In genomic region chr1:150389390-150390129, GRCm38 (mm10) we compare ENCODE assay signal across 19 mouse cellular contexts. TPM values are rescaled to one million over a fixed set of nuclear protein-coding genes. Genes with fewer than 3 reads are reported as not detected.
DNase-seq lines count a peak whose midpoint lies in the region; TF ChIP-seq lines count a peak whose summit lies in the region.
"Had no signal": no experiment of that assay in that cellular context is flagged by ENCODE, and none has a peak within 500 bp of the region (broad histone marks: within the 10 kb centered on the region; RNA-seq: fewer than 3 reads in every experiment).

No protein-coding gene starts in this region.

- H3K79me2 ChIP-seq in CH12.LX (replicated peaks; ENCODE audit: control insufficient read depth, extremely low read depth, insufficient read depth, poor library complexity, severe bottlenecking) = peaks cover 21% of the 10 kb centered on the region

- TF ChIP-seq CTCF in CH12.LX (conservative IDR thresholded peaks at IDR 0.05 in 1 of 2, IDR thresholded peaks at IDR 0.05 in 1 of 2; ENCODE audit: low read depth in 2 of 2, low read length in 2 of 2) = no peak

- H3K4me1 ChIP-seq in CH12.LX (ENCODE audit: control insufficient read depth in 1 of 2, insufficient read depth in 2 of 2) = peaks cover 9 to 46% of the 10 kb centered on the region in 2 experiments

- H3K9me3 ChIP-seq in CH12.LX (replicated peaks; ENCODE audit: low read length) = peaks cover 3% of the 10 kb centered on the region
- H3K9me3 ChIP-seq: embryonic facial prominence, embryonic 10.5 days; embryonic facial prominence, embryonic 12.5 days; forebrain, embryonic 13.5 days; forebrain, embryonic 15.5 days had no signal

- DNase-seq in spleen, postnatal 36 days (ENCODE audit: low spot score in 2 of 2) = peak; percentile 56 to 58
- no peak for DNase-seq in spleen, postnatal 14 days (ENCODE audit: low spot score in 2 of 2)
- DNase-seq in CH12.LX (ENCODE audit: extremely low read depth) = peak; percentile 78
- no peak for DNase-seq in MN1 (ENCODE audit: low spot score)
- no peak for DNase-seq in ovary, postnatal 14 days (ENCODE audit: low spot score)
- DNase-seq: adrenal gland, adult 8-10 months; adrenal gland, postnatal 14 days; adrenal gland, postnatal 36 days; cerebellum, adult 11-12 months; cerebellum, adult 2 months; cerebellum, adult 9-10 months; cerebellum, postnatal 10 days; cerebellum, postnatal 25 days; forebrain, postnatal 0 days had no signal

- in situ Hi-C loops in CH12.LX (cut with MboI; ENCODE audit: low pct_ligation_motif_present, low pct_unique_long_range_greater_than_20kb, low sequenced_read_pairs) = loop anchor here (25.0 kb wide), 1 partner anchor 552 kb away; no protein-coding TSS in a partner anchor

- peak overlapping the region; percentile 96 for H3K27ac ChIP-seq in CH12.LX (ENCODE audit: insufficient read depth, low read depth)
- H3K27ac ChIP-seq: embryonic facial prominence, embryonic 10.5 days; embryonic facial prominence, embryonic 12.5 days; forebrain, embryonic 13.5 days; forebrain, embryonic 15.5 days had no signal

- no peaks in the 10 kb centered on the region for H3K27me3 ChIP-seq in CH12.LX (replicated peaks)
- H3K27me3 ChIP-seq: embryonic facial prominence, embryonic 12.5 days; forebrain, embryonic 13.5 days; forebrain, embryonic 15.5 days; Patski had no signal

- peak overlapping the region; percentile 92 for H3K4me2 ChIP-seq in CH12.LX (ENCODE audit: insufficient read depth, low read depth, poor library complexity, severe bottlenecking)
- H3K4me2 ChIP-seq: embryonic facial prominence, embryonic 12.5 days; forebrain, embryonic 13.5 days; forebrain, embryonic 15.5 days had no signal

- no peak overlapping the region for H3K4me3 ChIP-seq in CH12.LX (replicated peaks in 1 of 3; ENCODE audit: low read depth in 2 of 3, low read length in 2 of 3, poor library complexity in 1 of 3)
- H3K4me3 ChIP-seq: embryonic facial prominence, embryonic 10.5 days; embryonic facial prominence, embryonic 12.5 days; forebrain, embryonic 13.5 days; forebrain, embryonic 15.5 days had no signal

- TF ChIP-seq EP300 in CH12.LX (IDR thresholded peaks at IDR 0.05; ENCODE audit: low read length) = peak; percentile 95

- TF ChIP-seq POLR2A in CH12.LX (IDR thresholded peaks at IDR 0.05; ENCODE audit: low read depth, low read length) = no peak

- dilution Hi-C loops in CH12.LX (cut with MboI; ENCODE audit: extremely low pct_ligation_motif_present, extremely low pct_unique_long_range_greater_than_20kb, low sequenced_read_pairs) = no loop called here

- H3K9ac ChIP-seq in CH12.LX (ENCODE audit: insufficient read depth, low read depth) = peak overlapping the region; percentile 30
- H3K9ac ChIP-seq: embryonic facial prominence, embryonic 12.5 days; forebrain, embryonic 13.5 days; forebrain, embryonic 15.5 days; forebrain, postnatal 0 days had no signal

- TF ChIP-seq RAD21 in CH12.LX (IDR thresholded peaks at IDR 0.05; ENCODE audit: low read depth, low read length) = no peak

- peaks cover 11 to 36% of the 10 kb centered on the region in 2 experiments for H3K36me3 ChIP-seq in CH12.LX (replicated peaks in 1 of 2; ENCODE audit: control insufficient read depth in 1 of 2, insufficient read depth in 1 of 2, low read length in 1 of 2)

TF ChIP-seq in CH12.LX, 34 proteins besides CTCF, POLR2A, EP300 and RAD21:
- TF ChIP-seq UBTF (IDR thresholded peaks at IDR 0.05; ENCODE audit: low read depth, low read length) (no peak), RCOR1 (conservative IDR thresholded peaks at IDR 0.05; ENCODE audit: low read depth, low read length) (peak; percentile 10; the same call in 1 of the 2 replicates), ZC3H11A (IDR thresholded peaks at IDR 0.05; ENCODE audit: low read depth, low read length) (no peak), KAT2A (IDR thresholded peaks at IDR 0.05; ENCODE audit: insufficient replicate concordance, low read length) (no peak), MEF2A (IDR thresholded peaks at IDR 0.05; ENCODE audit: borderline replicate concordance, low read depth, low read length) (peak; percentile 79; the same call in 1 of the 2 replicates), TCF12 (IDR thresholded peaks at IDR 0.05; ENCODE audit: low read depth, low read length) (peak; percentile 30), ELF1 (IDR thresholded peaks at IDR 0.05; ENCODE audit: low read depth, low read length) (no peak), IRF4 (IDR thresholded peaks at IDR 0.05; ENCODE audit: low read depth, low read length) (peak; percentile 73), MYC (IDR thresholded peaks at IDR 0.05; ENCODE audit: low read depth, low read length) (0 out of 2 replicates have a peak, but pooled peaks have one; percentile 60), SMC3 (IDR thresholded peaks at IDR 0.05; ENCODE audit: low read depth, low read length) (no peak), HCFC1 (IDR thresholded peaks at IDR 0.05; ENCODE audit: low read depth, low read length) (peak; percentile 19; the same call in 1 of the 2 replicates), JUND (conservative IDR thresholded peaks at IDR 0.05; ENCODE audit: low read depth, low read length) (peak; percentile 38), E2F4 (IDR thresholded peaks at IDR 0.05; ENCODE audit: insufficient replicate concordance, low read depth, low read length) (no peak), USF2 (conservative IDR thresholded peaks at IDR 0.05; ENCODE audit: low read depth, low read length) (no peak), MAZ (IDR thresholded peaks at IDR 0.05; ENCODE audit: low read depth, low read length) (no peak), MAFK (IDR thresholded peaks at IDR 0.05; ENCODE audit: insufficient replicate concordance, low read length) (peak; percentile 83), ZNF384 (IDR thresholded peaks at IDR 0.05; ENCODE audit: low read depth, low read length) (peak; percentile 23), TBP (conservative IDR thresholded peaks at IDR 0.05; ENCODE audit: low read depth, low read length) (0 out of 2 replicates have a peak, but pooled peaks have one; percentile 47), NRF1 (IDR thresholded peaks at IDR 0.05; ENCODE audit: low read depth, low read length) (no peak), POLR2AphosphoS2 (IDR thresholded peaks at IDR 0.05; ENCODE audit: low read depth, low read length) (no peak), BHLHE40 (IDR thresholded peaks at IDR 0.05; ENCODE audit: low read depth, low read length) (peak; percentile 78), ZMIZ1 (IDR thresholded peaks at IDR 0.05; ENCODE audit: low read depth, low read length) (0 out of 2 replicates have a peak, but pooled peaks have one; percentile 27), CHD1 (IDR thresholded peaks at IDR 0.05; ENCODE audit: low read depth, low read length) (peak; percentile 94; the same call in 1 of the 2 replicates), SIN3A (IDR thresholded peaks at IDR 0.05; ENCODE audit: low read length) (peak; percentile 93), CHD2 (IDR thresholded peaks at IDR 0.05; ENCODE audit: low read length) (peak; percentile 10; the same call in 1 of the 2 replicates), MAX (IDR thresholded peaks at IDR 0.05; ENCODE audit: low read length) (peak; percentile 29; the same call in 1 of the 2 replicates), ETS1 (conservative IDR thresholded peaks at IDR 0.05; ENCODE audit: low read depth, low read length) (peak; percentile 98), ZKSCAN1 (IDR thresholded peaks at IDR 0.05; ENCODE audit: borderline replicate concordance, low read depth, low read length) (no peak), MXI1 (IDR thresholded peaks at IDR 0.05; ENCODE audit: low read depth, low read length) (peak; percentile 45), GABPA (IDR thresholded peaks at IDR 0.05; ENCODE audit: insufficient replicate concordance, low read depth, low read length) (no peak), USF1 (IDR thresholded peaks at IDR 0.05; ENCODE audit: low read depth, low read length) (no peak), JUN (IDR thresholded peaks at IDR 0.05; ENCODE audit: insufficient read depth, low read depth, low read length) (no peak; the same call in 1 of the 2 replicates)
TF ChIP-seq in CH12.LX: peak in this region for 18.

RNA-seq across cellular contexts. Expression of gene Tpr, which starts 3.1 kb away (rescaled TPM):
- total RNA-seq in CH12.LX (2012; rRNA removed) (200 and 212 TPM in 2 replicates), CH12.LX (2014; rRNA removed) (129 and 135 TPM in 2 replicates)
- polyA plus RNA-seq in CH12.LX (2012; ENCODE audit: insufficient read length, low read depth) = 291 and 299 TPM in 2 replicates

RNA-seq across cellular contexts. Expression of gene Odr4, which starts 3.3 kb away (rescaled TPM):
- total RNA-seq in CH12.LX (2012; rRNA removed) (26.6 and 34.0 TPM in 2 replicates), CH12.LX (2014; rRNA removed) (54.7 and 60.0 TPM in 2 replicates)
- 25.0 and 27.6 TPM in 2 replicates for polyA plus RNA-seq in CH12.LX (2012; ENCODE audit: insufficient read length, low read depth)

Comparison
In these comparisons a context has a peak if more than half of its experiments do, and no peak if none do; other contexts are left out.
1. DNase-seq: peak in spleen, postnatal 36 days (2 of 2) and CH12.LX (single experiment); none in spleen, postnatal 14 days (0 of 2), MN1 (single experiment) and ovary, postnatal 14 days (single experiment).